Mouse (Mus musculus): ENCODE data around the gene Snd1.

DNA sequence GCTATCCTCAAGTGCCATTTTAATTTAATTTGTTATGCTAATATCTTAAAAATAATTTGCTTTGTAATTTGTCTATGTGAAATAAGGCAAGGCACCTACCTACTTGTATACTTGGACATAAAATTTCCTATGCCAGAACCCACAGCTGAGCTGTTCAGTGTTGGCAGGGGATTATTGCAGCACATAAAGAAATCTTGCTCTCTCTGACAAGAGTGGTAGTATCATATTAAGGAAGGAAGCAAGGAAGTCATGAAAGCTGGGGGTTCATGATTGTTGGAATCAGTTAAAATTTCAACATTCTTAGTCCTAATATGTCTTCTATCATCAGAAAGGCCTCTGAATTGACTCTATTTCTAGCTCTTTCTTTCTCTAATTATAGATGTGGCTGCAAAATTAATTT lies 125.5 kb downstream of the Snd1 start:
- TF ChIP-seq POLR2AphosphoS2 (IDR thresholded peaks at IDR 0.05; ENCODE audit: insufficient read length, low read depth) (no peak), MYOD1 (IDR thresholded peaks at IDR 0.05; ENCODE audit: control insufficient read depth in 1 of 3, insufficient read length in 2 of 3, low read depth in 2 of 3) (no peak), POLR2A (IDR thresholded peaks at IDR 0.05; ENCODE audit: insufficient read length, low read depth) (no peak), MAX (IDR thresholded peaks at IDR 0.05; ENCODE audit: low read depth) (no peak), E2F4 (IDR thresholded peaks at IDR 0.05; ENCODE audit: insufficient read depth) (no peak), CEBPB (IDR thresholded peaks at IDR 0.05; ENCODE audit: insufficient read depth, poor library complexity, severe bottlenecking) (no peak), USF1 (IDR thresholded peaks at IDR 0.05; ENCODE audit: low read depth) (no peak), TCF3 (IDR thresholded peaks at IDR 0.05; ENCODE audit: insufficient read length, low read depth) (no peak), MYOG (IDR thresholded peaks at IDR 0.05; ENCODE audit: control insufficient read depth in 1 of 3, insufficient read depth in 1 of 3, insufficient read length in 2 of 3, low read depth in 2 of 3) (no peak), SRF (IDR thresholded peaks at IDR 0.05; ENCODE audit: control insufficient read depth, insufficient read length, low read depth) (no peak)

Measured in myocyte (in vitro differentiated cells).